Mouse (Mus musculus) left cerebral cortex, postnatal 4 days (tissue): ENCODE measurements around the gene Nim1k. TPM values are rescaled to one million over a fixed set of nuclear protein-coding genes. Genes with fewer than 3 reads are reported as not detected.
A peak's percentile ranks its signal among the peaks of the same experiment; 100 is the strongest.
"Not testable (repeated sequence)": the region's sequence is repeated elsewhere in the genome, so short reads cannot be mapped to it uniquely, and the experiment has no call there.

ENCODE experiments used
- DNase-seq: peaks from one replicate; pipeline ENCODE4 v3.0.0-alpha.2; 2022
- intact Hi-C: fragments of 180-260 bp; cut with DNase I; formaldehyde crosslinking; loops from one replicate; pipeline ENCODE4 v1.15.1; 2025
- total RNA-seq, 2 experiments: library from RNA; stranded (reverse); gene quantifications; 2 replicates each; pipeline ENCODE4 v1.2.3; 2021

The Nim1k gene
- total RNA-seq, 2 experiments from 2014 or later, result 11.6 to 12.3 TPM

DNA sequence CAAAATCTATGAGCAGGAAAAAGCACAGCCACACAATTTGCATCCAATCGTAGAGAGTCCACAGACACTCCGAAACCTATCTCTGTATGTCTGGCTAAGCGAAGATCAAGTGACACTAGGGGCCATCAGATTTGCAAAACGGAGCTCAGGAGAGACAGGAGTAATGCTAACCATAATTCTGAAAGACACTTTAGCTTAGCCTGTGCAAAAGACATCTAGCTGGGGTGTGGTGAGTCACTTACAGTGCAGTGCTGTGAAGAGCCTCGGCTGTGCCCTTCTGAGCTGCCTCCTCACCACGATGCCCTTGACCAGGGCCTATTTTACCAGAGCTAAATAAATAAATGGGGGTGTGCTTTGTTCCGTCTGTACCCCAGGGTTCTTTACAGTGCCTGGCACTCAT, 26.3 kb downstream of the Nim1k start:
- DNase-seq, result no peak
- intact Hi-C loops, result no loop called here

DNA sequence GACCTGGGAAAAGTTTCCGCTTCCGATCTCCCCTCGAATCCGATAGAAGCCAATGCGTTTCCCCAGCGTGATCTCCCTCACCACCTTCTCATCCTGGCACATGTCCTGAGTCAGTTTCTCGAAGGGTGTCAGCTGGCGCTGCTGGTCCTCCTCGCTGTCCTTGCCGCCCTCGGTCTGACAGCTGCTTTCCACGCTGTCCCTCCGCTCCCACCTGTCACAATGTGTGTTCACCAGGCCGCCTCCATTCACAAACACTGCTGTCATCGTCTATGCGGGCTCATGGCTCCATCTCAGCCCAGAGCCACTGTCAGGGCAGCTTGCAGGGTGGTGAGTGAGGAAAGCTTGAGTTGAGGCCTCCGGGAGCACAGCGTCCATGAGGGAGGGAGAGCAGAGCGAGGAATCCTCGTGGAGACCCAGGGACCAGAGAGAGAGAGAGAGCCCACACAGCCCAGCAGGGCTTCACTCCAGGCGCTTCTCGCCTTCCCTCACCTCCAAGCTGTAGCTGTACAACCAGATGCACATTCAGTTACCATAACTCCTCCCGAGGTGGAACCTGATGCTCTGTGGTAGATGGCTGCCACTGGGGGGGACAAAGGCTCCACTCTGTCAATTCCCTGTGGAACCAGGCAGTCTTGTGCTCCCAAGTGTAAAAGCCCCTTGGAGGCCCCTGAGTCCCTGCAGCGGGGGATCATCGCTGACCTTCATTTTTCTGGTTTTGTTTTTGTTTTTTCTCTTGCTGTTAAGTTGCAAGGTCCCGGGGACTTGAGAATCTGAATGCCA, 27.9 kb downstream of the Nim1k start:
- intact Hi-C loops, result no loop called here

GRCm38 (mm10) chr13:119724541-119724940, 31.1 kb downstream of the Nim1k start:
- DNase-seq, result no peak
- intact Hi-C loops, result no loop called here

More for the DNA sequence above, 27.9 kb downstream of the Nim1k start:
- peak; percentile 53 for DNase-seq

DNA sequence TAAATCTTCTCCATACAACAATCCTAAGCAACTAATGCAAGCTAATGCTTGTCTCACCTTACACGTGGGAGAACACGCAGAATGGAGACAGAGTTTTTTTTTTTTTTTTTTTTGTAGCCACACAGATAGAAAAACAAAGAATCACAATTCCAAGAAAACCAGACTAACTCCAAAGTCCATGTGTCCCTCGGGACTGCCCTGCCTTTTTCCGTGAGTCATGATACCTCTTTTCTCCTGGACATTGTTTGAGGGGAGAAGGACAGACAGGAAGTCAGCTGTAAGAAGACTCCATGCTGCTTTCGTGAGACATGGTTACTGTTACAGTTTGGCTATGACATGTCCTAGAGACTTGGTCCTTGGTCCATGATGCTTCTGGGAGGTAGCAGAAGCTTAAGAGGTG, 32.3 kb downstream of the Nim1k start:
- intact Hi-C loops, result no loop called here

DNA sequence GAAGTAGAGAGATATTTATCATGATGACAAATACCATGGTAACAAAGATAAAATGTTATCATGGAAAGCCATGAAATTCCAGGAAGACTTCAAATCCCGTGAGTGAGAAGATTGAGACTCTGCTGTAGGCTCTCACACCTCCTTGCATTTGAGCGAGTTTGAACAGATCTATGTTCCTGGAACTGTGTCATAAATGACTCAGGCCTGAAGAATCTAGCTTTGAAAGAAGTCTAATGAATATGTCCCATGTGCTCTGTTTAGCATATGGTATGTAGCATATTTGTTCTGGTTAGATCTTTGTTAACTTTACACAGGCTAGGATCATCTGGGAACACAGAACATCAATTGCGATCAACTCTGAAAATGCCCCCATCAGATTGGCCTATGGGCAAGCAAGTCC, 33.2 kb downstream of the Nim1k start:
- no peak for DNase-seq
- intact Hi-C loops, result no loop called here

More for the DNA sequence above, 32.3 kb downstream of the Nim1k start:
- no peak for DNase-seq

GRCm38 (mm10) chr13:119716105-119716504, 39.6 kb downstream of the Nim1k start:
- intact Hi-C loops, result no loop called here
- DNase-seq, result no peak

DNA sequence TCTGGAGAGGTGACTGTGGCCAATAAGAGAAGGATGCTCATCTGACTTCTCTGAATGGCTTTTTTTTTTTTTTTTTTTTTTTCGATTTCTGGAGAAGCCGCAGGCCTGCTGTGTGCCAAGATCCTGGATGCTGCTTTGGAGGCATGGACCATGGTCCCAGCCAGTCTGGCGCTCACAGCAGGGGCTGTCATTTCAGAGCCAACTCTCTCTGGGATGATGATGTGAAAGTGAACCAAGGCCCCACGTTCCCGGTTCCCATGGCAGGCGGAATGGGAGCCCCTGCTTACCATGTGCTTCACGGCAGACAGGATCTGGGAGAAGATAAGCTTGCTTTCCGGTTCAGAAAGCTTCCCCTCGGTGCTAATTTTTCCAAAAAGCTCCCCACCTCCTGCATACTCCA, 41.9 kb downstream of the Nim1k start:
- intact Hi-C loops, result no loop called here
- DNase-seq, result peak; percentile 82

DNA sequence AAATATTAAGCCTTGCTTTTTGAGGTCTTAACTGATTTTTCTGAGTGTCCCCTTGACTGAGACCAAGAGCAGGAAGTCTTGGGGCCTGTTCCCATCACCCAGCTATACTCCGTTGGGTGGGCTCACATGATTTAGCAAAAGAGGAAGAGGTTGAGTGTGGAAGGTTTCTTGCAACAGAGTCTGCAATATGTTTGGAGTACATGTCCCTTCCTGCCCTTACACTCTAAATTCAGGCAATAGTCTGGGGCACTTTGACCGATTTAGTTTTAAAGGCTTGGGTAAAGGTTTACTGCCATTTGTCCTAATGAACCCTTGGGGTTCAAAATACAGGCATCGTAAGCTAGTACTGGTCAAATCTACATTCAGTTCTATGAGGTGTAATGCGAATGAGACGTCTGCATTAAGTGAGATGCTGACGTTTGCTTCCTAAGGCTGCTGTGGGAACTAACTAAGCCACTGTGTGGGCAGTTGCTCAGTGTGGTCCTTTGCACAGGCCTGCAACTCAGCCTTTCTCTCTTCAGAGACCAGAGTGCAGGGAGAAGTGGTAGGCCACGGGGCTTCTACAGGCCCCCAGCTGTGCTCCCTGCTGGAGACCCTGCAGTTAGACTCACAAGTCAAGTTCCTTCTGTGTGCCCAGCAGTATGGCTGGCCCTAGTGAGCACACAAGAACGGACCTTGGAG, 42.4 kb downstream of the Nim1k start:
- peak; percentile 25 for DNase-seq
- intact Hi-C loops, result no loop called here

DNA sequence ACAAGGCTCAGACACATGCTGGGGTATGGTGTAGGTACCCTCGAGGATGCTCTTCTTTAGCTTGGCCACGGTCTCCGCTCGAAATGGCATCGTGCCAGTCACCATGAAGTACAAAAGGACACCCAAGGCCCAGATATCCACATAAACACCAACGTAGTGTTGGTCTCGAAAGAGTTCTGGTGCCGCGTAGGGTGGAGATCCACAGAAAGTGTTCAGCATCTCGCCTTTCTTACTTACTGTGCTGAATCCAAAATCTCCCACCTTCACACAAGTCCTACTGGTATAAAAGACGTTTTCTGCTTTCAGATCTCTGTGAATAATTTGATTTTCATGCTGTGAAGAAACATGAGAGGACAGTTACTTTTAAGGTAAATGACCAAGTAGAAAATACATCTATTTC, 43.2 kb downstream of the Nim1k start:
- intact Hi-C loops, result no loop called here
- DNase-seq, result no peak

DNA sequence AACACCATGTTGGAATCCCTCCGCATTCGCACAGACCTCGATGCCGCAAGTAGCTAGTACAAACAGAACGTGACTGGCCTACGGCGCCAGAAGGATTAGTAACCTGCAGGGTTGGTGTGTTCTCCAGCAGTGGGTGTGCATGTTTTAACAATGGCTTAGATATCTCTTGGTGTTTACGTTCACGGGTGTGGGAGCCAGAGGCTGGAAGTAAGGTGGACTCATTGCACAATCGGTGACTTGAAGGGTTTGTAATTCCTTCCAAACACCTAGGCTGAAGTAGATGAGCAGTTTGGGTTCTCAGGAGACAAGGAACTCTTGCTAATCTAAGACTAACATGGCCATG, 45.4 kb downstream of the Nim1k start:
- intact Hi-C loops, result no loop called here
- no peak for DNase-seq

GRCm38 (mm10) chr13:119709388-119710267, 46.1 kb downstream of the Nim1k start:
- no peak for DNase-seq
- intact Hi-C loops, result no loop called here

- intact Hi-C loops, result no loop called here
- no peak for DNase-seq
Observed at GRCm38 (mm10) chr13:119708941-119709340, 46.7 kb downstream of the Nim1k start.

DNA sequence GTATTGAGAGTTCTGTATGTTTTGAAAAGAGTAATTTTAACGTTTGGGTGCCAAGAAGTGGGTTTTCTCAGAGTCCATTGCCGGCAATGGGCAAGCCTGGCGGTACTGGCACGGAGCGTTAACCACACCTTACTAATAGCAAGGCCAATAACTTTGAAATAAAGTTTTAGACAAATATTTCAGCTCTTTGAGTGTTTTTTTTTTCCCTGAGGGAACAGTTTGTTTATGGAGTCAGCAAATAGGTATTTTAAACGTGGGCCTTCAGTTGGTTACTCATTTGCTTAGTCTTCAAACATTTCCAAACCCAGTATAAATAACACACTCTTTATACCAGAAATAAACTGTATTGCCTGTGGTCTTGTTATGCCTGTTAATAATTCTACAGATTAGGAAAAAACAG, 47.8 kb downstream of the Nim1k start:
- DNase-seq, result no peak
- intact Hi-C loops, result no loop called here

DNA sequence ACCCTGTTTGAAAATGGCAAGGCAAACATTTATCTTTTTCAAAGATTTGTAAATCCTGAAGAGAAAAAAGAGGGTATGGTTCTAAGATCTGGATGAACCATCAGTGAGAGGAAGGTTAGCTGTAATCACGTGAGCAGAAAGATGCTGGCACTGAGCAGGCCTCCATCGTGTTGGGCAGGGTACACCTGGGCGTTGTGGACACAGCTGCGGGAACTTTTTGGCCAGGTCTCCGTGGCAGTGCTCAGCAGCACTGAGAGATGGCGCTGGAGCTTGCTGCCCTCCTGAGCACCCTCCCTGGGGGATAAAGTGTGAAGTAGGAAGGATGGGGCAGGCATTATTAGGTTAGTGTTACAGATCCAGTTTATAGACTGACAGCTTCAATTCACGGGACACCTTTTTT, 48.7 kb downstream of the Nim1k start:
- intact Hi-C loops, result no loop called here
- DNase-seq, result no peak

GRCm38 (mm10) chr13:119706278-119706880, 49.3 kb downstream of the Nim1k start:
- DNase-seq, intact Hi-C loops: not testable (repeated sequence)

DNA sequence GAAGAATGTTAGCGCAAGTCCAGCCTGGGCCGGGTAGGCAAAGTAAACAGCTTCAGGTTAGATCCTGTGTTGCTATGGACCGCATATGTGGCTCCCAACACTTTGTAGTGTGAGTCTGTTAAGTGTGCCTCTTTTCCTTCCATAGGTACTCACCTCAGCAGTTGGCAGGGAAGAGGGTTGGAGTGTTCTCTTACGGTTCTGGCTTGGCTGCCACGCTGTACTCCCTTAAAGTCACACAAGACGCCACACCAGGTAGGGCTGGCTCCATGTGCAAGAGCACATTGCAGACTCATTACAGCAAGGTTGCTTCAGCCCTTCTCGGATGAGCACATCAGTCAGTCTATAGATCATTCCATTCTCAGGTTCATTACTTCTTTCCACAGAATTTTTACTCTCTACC, 51.4 kb downstream of the Nim1k start:
- intact Hi-C loops, result loop anchor here (5.0 kb wide), 1 partner anchor 68 kb away; no protein-coding TSS in a partner anchor
- DNase-seq, result no peak

DNA sequence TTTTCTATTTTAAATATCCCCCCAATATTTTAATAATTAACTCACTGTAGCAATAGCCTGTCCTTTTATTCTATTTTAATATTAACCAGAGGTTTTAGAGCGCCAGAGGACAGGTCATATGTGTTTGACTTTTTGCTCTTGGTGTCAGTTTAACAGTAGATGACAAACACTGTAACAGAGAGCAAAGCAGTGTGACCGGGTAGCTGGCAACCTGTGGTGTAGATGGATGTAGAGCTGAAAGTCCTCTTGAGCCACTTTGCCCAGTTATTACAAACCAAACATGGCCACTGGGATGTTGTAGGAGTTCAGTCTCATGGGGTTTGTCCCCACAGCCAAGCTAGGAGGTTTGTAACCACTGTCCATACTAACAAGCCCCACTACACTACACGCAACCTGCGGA, 57.2 kb downstream of the Nim1k start:
- intact Hi-C loops, result no loop called here
- no peak for DNase-seq

DNA sequence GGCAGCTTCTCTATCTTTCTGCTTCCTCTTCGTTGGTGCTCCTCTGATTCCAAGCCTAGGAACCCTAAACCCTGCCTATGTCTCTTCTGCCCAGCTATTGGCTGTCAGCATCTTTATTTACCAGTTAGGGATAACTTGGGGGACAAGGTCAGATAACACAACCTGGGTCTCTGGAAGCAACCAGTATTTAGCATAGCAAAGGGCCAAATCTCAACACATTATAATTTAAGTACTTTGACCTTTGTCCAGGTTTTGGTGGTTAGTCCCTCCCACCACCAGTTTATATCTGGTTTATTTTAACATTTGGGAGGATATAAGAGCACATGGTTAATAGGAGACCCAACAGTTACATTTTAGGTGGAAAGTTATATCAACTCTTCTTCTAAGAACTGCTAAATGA, 59.2 kb downstream of the Nim1k start:
- intact Hi-C loops, result no loop called here
- DNase-seq, result no peak

DNA sequence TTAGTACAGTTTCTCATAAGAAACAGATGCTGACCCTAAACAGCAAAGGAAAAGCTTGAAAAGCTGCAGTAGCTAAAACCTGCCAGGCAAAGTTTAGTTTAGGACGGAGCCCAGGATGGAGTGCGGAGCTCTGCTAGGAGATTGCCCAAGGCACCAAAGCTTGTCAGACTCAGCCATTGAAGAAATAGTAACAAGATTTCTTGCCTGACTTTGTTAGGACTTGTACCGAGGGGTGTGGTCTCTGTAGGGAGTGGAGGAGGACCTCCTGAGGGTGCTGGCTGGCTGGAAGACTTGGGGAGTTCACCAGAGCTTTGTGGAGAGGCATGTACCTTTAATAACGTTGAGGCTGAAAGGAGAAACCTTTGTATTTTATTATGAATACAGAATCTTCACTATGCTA, 60.0 kb downstream of the Nim1k start:
- no peak for DNase-seq
- intact Hi-C loops, result no loop called here

DNA sequence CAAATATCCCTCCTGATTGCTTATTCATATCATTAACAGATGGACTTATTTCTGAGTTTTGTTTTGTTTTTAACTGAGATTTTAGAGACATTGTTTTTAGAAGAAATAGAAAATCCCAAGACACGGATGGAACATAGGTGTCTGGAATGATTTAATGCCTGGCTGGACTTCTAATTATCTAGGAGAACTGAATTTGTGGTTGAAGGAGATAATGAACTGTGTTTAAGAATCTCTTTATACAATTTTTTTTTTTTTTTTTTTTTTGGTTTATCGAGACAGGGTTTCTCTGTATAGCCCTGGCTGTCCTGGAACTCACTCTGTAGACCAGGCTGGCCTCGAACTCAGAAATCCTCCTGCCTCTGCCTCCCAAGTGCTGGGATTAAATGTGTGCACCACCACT, 63.7 kb downstream of the Nim1k start:
- not testable (repeated sequence) for DNase-seq
- intact Hi-C loops, result loop anchor here (5.0 kb wide), 1 partner anchor 50 kb away; no protein-coding TSS in a partner anchor
